Mouse (Mus musculus): ENCODE data around the gene Syt2.

Syt2 gene

GRCm38 (mm10) chr1:134650816-134651215 lies 4.3 kb downstream of the Syt2 start:
- no peak for DNase-seq (ENCODE audit: low read depth)

- no peak for DNase-seq (ENCODE audit: low read depth)
These were observed 4.9 kb downstream of the Syt2 start for GRCm38 (mm10) chr1:134651268-134651850.

DNA sequence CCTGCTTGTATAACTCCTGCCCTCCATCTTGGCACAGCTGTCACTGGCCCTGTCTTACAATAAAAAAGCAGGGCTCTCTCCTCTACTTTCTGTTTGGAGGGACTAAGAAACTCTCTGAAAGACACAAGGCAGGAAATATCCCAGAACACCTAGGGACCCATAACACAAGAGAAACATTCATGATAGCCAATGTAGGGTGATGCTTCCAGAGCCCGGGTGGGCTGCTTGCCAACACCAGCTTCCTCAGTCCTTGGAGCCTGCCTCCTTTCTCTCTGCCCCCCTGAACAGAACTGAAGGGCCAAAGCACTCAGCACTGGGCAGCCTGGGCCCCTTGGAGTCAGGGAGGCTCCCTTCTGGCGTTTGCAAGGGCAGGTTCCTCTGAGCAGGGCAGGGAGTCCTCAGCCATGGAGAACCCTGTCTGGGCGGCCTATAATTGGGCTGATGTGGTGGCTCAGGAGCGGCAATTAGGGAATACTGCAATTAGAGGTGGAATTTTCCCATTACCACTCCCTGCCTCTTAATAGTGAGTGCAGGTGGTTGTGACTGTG lies 5.4 kb downstream of the Syt2 start:
- DNase-seq (ENCODE audit: low read depth) = no peak

DNA sequence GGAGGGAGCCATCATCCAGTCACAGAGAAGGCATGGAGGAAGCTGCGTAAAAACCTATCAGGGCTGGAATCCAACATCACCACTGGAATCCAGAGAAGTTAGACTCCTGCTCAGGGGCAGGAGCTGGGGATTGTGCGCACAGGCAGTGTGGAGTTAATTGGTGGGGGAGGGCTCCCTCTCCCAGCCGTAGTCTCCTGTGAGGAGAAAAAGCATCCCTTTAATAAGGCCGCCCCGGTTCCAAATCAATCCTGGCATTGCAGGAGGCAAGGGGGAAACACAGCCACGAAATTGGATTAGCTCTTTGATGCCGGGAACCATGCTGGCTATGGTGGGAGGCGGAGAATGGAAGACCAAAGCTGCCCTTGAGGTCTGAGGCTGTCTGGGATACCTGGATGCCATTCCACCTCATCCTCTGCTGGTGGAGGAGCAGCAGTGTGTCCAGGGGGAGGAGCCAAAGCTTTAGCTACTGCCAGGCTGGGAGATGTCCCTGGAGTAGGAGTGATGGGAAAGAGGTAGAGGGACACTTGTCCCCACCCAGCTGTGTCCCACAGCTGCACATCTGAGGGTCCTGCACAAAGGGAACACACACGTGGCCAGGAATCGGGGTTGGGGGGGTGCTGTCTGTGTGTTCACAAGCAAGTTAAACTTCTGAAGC lies 7.3 kb downstream of the Syt2 start:
- no peak for DNase-seq (ENCODE audit: low read depth)

DNA sequence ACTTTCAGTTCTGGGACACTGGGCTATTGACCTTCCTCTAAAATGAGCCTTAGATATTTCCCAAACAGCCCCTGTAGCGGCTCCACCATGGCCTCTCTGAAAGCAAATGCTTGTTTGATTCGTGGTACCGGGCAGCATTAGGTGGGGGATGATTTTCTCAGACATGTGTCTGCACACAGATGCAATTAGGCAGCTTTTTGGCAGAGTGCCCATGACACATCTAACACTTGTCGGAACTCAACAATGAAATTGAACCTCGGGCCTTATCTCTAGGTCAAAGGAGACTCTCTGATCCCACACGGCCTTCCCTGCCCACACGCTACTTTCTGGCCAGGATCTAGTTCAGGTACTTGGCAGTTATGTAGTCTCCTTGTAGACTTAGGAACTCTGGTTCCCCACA lies 12.4 kb downstream of the Syt2 start:
- DNase-seq (ENCODE audit: low read depth) = no peak

DNA sequence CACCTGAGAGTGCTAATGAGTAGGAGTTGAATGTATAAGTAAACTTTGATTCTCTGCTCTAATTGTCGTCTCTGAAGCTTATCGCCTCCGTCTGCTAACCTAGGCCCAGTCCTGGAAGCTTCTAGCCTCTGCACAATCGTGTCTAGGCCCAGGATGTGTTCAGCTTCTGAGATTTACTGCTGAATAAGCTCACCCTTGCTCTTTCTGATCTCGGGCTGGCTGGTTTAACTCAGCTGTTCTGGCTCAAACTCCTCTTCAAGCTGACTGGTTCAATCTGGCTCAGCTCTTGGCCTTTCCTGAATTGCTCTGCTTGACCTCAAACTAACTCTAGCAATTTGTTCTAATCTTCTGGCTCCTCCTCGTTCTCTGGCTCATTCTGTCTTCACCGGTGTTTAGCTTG lies 13.7 kb downstream of the Syt2 start:
- no peak for DNase-seq (ENCODE audit: low read depth)

GRCm38 (mm10) chr1:134671234-134672070 lies 25.0 kb downstream of the Syt2 start:
- no peak for DNase-seq (ENCODE audit: low read depth)

- no peak for DNase-seq (ENCODE audit: low read depth)
These were observed 27.8 kb downstream of the Syt2 start for GRCm38 (mm10) chr1:134674312-134674711.

DNA sequence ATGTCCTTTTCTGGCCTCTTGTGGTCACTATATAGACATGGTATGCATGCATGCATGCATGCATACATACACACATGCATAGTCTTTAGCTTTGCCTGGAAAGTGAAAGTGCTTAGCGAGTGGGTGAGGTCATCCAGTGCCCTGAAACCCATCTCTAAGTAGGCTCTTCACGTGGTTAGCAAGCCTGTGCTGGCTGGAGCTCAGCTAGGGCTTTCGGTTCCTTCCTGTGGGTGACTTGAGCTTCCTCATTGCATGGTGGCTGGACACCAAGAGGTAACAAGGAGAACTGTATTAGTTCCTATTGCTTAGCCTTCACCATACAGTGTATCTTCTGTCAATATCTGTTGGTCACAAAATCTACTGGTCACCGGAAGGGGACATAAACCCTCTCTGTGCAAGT lies 33.0 kb downstream of the Syt2 start:
- DNase-seq (ENCODE audit: low read depth) = no peak

GRCm38 (mm10) chr1:134680617-134681016 lies 34.1 kb downstream of the Syt2 start:
- no peak for DNase-seq (ENCODE audit: low read depth)

GRCm38 (mm10) chr1:134682460-134682859 lies 36.0 kb downstream of the Syt2 start:
- no peak for DNase-seq (ENCODE audit: low read depth)

DNA sequence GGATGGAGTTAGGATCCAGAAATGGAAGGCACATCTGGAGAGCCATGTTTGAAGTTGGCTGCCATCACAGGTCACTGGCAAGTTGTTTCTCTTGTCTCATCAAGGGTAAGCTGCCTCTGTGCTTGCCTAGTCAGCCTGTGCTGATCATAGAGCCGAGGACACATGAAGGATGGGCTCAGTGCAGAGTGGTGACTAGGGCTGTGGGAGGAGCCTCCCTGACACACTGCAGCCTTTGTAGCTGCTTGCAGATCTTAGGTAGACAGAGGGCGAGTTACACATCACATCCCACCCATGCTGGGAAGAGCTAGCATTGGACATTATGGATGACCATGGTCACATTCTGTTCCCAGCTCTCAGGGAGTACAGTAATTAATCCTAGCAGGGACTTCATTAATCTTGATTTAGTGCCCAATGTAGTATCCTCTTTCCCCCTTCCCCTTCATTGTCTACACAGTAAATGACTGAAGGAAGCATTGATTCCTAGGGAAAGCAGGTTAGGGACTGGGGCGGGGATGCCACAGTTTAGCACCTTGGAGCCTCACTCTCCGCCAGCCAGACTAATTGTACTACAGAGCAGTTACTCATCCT lies 40.5 kb downstream of the Syt2 start:
- no peak for DNase-seq (ENCODE audit: low read depth)

GRCm38 (mm10) chr1:134696302-134696701 lies 49.8 kb downstream of the Syt2 start:
- DNase-seq (ENCODE audit: low read depth) = no peak

DNA sequence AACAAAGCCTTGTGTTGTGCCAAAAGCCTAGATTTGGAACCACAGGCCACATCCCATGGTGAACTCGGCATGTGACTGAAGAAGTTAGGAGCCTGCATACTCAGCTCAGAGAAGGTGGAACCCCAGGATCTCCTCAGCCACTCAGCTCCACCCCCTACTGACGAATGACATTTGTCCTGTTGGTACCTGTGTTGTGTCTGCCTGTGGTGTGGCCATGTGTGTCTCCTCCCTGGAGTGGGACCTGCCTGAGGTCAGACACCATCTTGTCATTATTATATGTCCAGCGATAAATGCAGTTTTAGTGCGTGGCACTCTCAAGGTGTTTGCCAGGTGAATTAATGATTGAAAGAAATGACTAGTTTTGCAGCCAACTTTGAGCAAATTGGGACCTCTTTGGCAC lies 50.6 kb downstream of the Syt2 start:
- no peak for DNase-seq (ENCODE audit: low read depth)

- DNase-seq (ENCODE audit: low read depth) = no peak
These were observed 51.2 kb downstream of the Syt2 start for GRCm38 (mm10) chr1:134697522-134698250.

DNA sequence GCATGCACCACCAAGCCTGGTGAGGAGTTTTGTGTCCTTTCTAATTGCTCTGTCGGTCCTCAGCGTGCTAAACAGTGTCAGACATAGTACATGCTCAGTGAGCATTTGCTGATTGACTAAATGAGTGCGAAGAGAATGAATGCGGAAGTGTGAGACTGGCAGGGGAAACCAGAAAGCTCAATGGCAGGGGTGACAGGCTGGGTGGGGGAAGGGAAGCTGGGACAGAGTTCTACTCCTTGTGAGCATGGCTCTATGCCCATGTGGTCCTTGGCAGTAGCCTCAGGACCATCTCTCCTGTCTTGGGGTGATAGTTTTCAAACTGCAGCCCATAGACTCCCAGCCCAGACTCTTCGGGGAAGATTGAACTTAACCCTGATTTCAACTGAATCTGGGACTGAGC lies 52.0 kb downstream of the Syt2 start:
- DNase-seq (ENCODE audit: low read depth) = no peak

GRCm38 (mm10) chr1:134699390-134699789 lies 52.9 kb downstream of the Syt2 start:
- DNase-seq (ENCODE audit: low read depth) = no peak

- DNase-seq (ENCODE audit: low read depth) = no peak
These were observed 53.7 kb downstream of the Syt2 start for GRCm38 (mm10) chr1:134700151-134700550.

DNA sequence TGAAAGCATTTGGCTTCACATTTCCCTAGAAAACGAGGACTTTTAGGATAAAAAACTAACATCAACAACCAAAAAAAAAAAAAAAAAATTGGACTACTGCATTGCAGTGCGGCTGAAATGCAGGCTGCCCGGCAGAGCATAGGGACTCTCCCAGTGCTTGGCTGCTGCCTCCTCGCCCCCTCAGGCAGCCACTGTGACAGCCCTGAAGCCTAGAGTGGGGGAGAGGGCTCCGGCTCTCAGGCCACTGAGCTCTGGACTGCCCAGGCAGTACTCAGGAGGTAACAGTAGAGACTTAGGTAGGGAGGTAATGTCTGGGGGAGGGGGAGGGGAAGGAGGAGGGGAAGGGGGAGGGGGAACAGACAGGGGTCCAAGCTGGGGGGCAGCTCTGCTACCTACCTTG lies 54.2 kb downstream of the Syt2 start:
- no peak for DNase-seq (ENCODE audit: low read depth)

GRCm38 (mm10) chr1:134701191-134701590 lies 54.7 kb downstream of the Syt2 start:
- no peak for DNase-seq (ENCODE audit: low read depth)

DNA sequence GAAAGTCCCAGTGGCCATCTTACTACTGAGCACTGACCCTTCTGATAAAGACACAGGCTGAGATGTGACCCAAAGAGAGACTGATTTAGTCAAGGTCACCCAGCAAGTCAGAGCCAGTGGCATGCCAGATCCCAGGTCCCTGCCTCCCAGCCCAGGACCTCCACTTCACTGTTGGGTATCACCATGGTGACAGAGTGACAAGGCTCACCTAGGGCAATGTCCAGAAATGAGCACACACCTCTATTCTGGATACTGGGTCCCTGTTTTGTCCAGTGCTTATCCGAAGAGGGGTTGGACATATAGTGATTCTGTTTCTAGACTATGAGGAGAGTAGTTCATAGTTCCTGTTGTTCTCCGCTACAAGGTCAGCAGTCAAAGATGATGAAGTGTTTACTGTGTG lies 56.8 kb downstream of the Syt2 start:
- DNase-seq (ENCODE audit: low read depth) = no peak
